ENCODE assay signal across 8 mouse cellular contexts in the genomic region with DNA sequence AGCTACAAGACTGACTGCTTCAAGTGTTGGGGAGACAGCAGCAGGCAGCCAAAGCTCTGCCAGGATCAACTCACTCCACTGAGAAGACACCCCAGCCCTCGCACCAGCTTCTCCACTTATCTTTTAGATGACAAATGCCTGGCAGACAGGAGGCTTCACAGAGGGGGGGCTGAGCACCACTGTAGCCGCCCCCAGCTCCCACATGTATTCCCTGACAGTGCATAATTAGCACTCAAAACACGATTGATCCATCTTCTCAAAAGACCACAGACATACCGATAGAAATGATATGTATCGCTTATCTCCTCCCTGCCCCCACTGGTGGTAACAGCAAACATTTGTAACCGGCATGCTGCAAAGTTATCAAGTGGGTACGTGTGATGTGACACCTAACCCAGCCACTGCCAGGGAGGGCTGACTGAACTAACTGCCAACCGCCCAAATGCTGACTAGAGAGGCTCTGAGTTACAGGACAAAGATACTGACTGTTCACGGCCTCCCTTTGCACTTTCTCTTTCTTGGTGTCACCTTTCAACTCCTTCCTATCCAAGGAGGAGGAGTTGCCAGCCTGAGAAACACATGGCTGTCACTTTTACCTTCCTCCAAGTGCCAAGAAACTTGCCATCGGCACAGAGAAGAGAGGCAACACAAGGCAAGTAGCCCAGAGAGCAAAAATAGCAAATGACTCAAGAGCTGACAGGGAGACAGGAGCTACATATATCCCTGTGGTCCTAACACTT.
A peak's percentile ranks its signal among the peaks of the same experiment; 100 is the strongest.
DNase-seq lines count a peak whose midpoint lies in the region; ATAC-seq and TF ChIP-seq lines count a peak whose summit lies in the region.

No protein-coding gene starts in this region.

- peak; percentile 29; the same call in 1 of the 2 replicates for ATAC-seq in heart, embryonic 12.5 days (ENCODE audit: insufficient number of reproducible peaks, low FRiP score)
- ATAC-seq in liver, embryonic 14.5 days (ENCODE audit: insufficient read depth), result peak; percentile 76
- ATAC-seq in lung, postnatal 0 days, result no peak

- no peak for TF ChIP-seq POLR2A in brain, embryonic 14.5 days (IDR thresholded peaks at IDR 0.05; ENCODE audit: borderline replicate concordance, extremely low read depth, insufficient read depth, insufficient read length, poor library complexity, severe bottlenecking)

- H3K4me3 ChIP-seq in heart, embryonic 12.5 days, result no peak overlapping the region
- peak overlapping the region in 1 of 2 experiments; percentile 6; a peak in 1 of 4 replicates for H3K4me3 ChIP-seq in liver, embryonic 14.5 days (ENCODE audit: insufficient read depth in 1 of 2, low read depth in 2 of 2, low read length in 2 of 2)
- H3K4me3 ChIP-seq in lung, postnatal 0 days (ENCODE audit: low read depth, low read length), result no peak overlapping the region

- H3K27ac ChIP-seq in heart, embryonic 12.5 days (ENCODE audit: poor library complexity, severe bottlenecking), result no peak overlapping the region
- peak overlapping the region; percentile 94 for H3K27ac ChIP-seq in liver, embryonic 14.5 days
- H3K27ac ChIP-seq in lung, postnatal 0 days (ENCODE audit: low read length), result no peak overlapping the region

- peak; percentile 82 for TF ChIP-seq EP300 in liver, embryonic 14.5 days (IDR thresholded peaks at IDR 0.05; ENCODE audit: low read depth)
- no peak for TF ChIP-seq EP300 in lung, postnatal 0 days (IDR thresholded peaks at IDR 0.05)

- 7% methylated on average over 10 of the region's 10 CpGs for WGBS in heart, embryonic 12.5 days
- WGBS in liver, embryonic 14.5 days (ENCODE audit: insufficient replicate concordance), result 5% methylated on average over 10 of the region's 10 CpGs
- WGBS in lung, postnatal 0 days, result 34% methylated on average over 10 of the region's 10 CpGs

- TF ChIP-seq CTCF in brain, embryonic 14.5 days (IDR thresholded peaks at IDR 0.05; ENCODE audit: borderline replicate concordance, extremely low read depth, insufficient read depth, insufficient read length), result no peak
- no peak for TF ChIP-seq CTCF in liver, embryonic 14.5 days (IDR thresholded peaks at IDR 0.05; ENCODE audit: low read depth)
- no peak for TF ChIP-seq CTCF in lung, postnatal 0 days (IDR thresholded peaks at IDR 0.05)

- no peak overlapping the region for H3K4me2 ChIP-seq in heart, embryonic 12.5 days
- peak overlapping the region; percentile 59 for H3K4me2 ChIP-seq in liver, embryonic 14.5 days (ENCODE audit: low read depth)
- no peak overlapping the region for H3K4me2 ChIP-seq in lung, postnatal 0 days (replicated peaks; ENCODE audit: low read depth, low read length)

- H3K4me1 ChIP-seq in heart, embryonic 12.5 days (replicated peaks), result peaks cover 10% of the 10 kb centered on the region
- peaks cover 31 to 35% of the 10 kb centered on the region in 2 experiments for H3K4me1 ChIP-seq in liver, embryonic 14.5 days (replicated peaks; ENCODE audit: control insufficient read depth in 2 of 2, insufficient read depth in 2 of 2, low read length in 1 of 2)
- no peaks in the 10 kb centered on the region for H3K4me1 ChIP-seq in lung, postnatal 0 days (ENCODE audit: insufficient read depth, low read depth, low read length)

- H3K9me3 ChIP-seq in heart, embryonic 12.5 days (replicated peaks), result no peaks in the 10 kb centered on the region
- no peaks in the 10 kb centered on the region for H3K9me3 ChIP-seq in liver, embryonic 14.5 days (ENCODE audit: control insufficient read depth, low read length)
- H3K9me3 ChIP-seq in lung, postnatal 0 days (ENCODE audit: low read length), result no peaks in the 10 kb centered on the region

- intact Hi-C loops in heart, postnatal 25 days (cut with DNase I), result no loop called here

- H3K9ac ChIP-seq in heart, embryonic 12.5 days, result no peak overlapping the region
- H3K9ac ChIP-seq in liver, embryonic 14.5 days (replicated peaks), result peak overlapping the region; percentile 73
- no peak overlapping the region for H3K9ac ChIP-seq in lung, postnatal 0 days (replicated peaks; ENCODE audit: low read depth)

- peak; percentile 96 for DNase-seq in heart, adult 11 months
- no peak for DNase-seq in heart, postnatal 25 days (ENCODE audit: low spot score)
- DNase-seq in brain, embryonic 14.5 days (ENCODE audit: low read depth), result peak; percentile 73
- DNase-seq in liver, embryonic 14.5 days (ENCODE audit: low read depth in 3 of 3, low spot score in 3 of 3), result peak; percentile 38 to 59 (median 55)
- no peak for DNase-seq in urinary bladder, postnatal 36 days (ENCODE audit: low spot score in 2 of 2)
- DNase-seq in lung, postnatal 0 days (ENCODE audit: low spot score), result no peak
- no peak for DNase-seq in lung, postnatal 10 days

- H3K27me3 ChIP-seq in heart, embryonic 12.5 days (replicated peaks), result no peaks in the 10 kb centered on the region
- no peaks in the 10 kb centered on the region for H3K27me3 ChIP-seq in liver, embryonic 14.5 days (ENCODE audit: control insufficient read depth, insufficient read depth, low read length)
- no peaks in the 10 kb centered on the region for H3K27me3 ChIP-seq in lung, postnatal 0 days (replicated peaks; ENCODE audit: insufficient read depth, low read length)

- peaks cover 7% of the 10 kb centered on the region; the same call in 1 of the 2 replicates for H3K36me3 ChIP-seq in heart, embryonic 12.5 days
- no peaks in the 10 kb centered on the region for H3K36me3 ChIP-seq in liver, embryonic 14.5 days (replicated peaks; ENCODE audit: control insufficient read depth, insufficient read depth, low read depth)
- no peaks in the 10 kb centered on the region for H3K36me3 ChIP-seq in lung, postnatal 0 days (ENCODE audit: insufficient read depth, low read length)

Comparison
In these comparisons a context has a peak if more than half of its experiments do, and no peak if none do; other contexts are left out.
1. DNase-seq: peak in heart, adult 11 months (single experiment), brain, embryonic 14.5 days (single experiment) and liver, embryonic 14.5 days (3 of 3); none in heart, postnatal 25 days (single experiment), urinary bladder, postnatal 36 days (0 of 2), lung, postnatal 0 days (single experiment) and lung, postnatal 10 days (single experiment).